Mouse (Mus musculus) A20 (cell line): ENCODE measurements around the gene Ptprr.

Source experiments
- DNase-seq: peaks from one replicate; pipeline ENCODE4 v3.0.0-alpha.2; 2011; ENCODE audit warnings: low read depth, low spot score

The Ptprr gene

DNA sequence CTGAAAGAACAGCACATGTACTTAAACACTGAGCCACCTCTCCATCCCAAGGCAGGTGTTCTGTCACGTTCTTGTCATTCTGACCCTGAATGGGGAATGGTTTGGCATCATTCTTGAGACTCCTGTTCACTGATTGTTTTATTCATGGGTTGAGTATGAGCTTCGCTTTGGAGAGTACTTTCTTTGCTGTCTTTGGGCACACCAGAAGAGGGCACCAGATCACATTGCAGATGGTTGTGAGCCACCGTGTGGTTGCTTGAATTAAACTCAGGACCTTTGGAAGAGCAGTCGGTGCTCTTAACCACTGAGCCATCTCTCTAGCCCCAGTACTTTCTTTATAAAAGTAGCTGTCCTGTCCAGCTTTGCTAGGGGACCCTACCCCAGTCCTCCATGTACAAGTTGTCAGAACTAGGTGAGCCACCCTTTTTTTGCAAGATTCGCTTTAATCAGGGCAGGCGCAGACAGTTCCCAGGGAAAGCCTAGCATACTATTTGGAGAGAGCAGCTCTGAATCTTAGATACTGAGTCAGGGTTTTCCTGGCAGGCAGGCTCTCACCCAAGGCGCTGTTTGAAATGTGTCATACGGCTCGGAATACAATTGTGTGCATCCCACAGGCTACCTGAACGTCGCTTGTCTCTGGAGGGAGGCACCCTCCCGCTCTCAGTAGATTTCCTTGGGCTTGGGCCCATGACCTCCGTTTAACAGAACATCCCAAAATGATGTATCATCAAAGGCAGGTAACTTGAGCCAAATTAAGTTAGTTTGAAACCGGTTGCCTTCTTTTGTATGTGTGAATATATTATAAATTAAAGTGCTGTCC lies 178.8 kb downstream of the Ptprr start:
- no peak for DNase-seq

- peak; percentile 56 for DNase-seq
Observed at GRCm38 (mm10) chr10:116197416-116197939, 179.5 kb downstream of the Ptprr start.

GRCm38 (mm10) chr10:116199035-116199434 lies 181.0 kb downstream of the Ptprr start:
- peak; percentile 48 for DNase-seq

DNA sequence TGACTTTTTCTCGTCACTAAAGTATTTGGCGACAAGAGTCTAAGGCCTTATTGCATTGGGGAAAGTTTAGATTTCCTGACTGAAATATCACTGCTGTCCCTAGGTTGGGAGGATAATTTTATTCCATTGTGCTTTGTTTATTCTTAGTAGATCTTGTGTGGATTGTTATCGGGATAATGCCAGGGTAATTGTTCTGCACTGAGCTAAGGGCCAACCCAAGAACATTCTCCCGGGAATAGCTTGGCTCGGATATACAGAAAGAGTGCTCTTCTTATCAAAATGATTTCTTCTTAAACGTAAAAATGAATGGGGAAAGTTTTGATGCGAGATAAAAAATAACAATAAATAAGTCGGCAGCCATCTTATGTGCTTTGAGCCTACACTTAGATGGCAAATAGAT lies 183.5 kb downstream of the Ptprr start:
- DNase-seq: no peak

DNA sequence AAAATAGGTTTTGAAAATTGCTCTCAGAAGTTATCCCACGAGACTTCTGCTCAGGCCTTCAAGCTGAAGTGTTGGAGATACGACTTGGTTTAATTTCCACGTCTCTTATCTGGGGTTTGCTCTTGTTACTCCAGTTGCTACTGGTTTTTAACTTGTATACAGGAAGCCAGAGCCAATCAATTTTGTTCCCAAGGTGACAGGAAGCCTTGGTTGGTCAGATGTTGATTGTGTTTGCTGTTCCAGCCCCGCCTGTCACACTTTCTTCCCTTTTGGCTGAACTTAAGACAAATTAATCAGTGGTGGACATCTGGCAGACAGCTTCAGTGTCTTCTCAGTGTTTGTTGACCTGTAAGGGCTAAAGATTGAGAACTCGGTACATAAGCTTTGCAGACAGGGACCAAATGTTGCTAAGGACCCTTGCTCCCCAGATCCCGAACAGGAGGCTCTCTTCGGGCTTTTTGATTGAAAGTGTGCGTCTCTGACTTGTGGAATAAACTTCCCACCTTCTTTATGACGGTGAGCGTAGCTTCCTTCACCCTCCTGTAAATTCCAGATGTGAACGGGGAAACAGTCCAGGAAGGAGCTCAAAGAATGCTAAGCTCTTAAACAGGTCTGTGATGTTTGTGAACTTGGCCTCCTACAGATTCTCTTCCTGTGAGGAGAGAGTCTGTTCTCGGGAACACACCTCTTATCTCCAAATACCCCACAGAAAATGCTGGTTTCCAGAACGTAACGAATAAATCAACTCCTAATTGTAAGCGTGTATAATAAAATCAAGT lies 187.8 kb downstream of the Ptprr start:
- DNase-seq: no peak

GRCm38 (mm10) chr10:116206449-116206848 lies 188.4 kb downstream of the Ptprr start:
- DNase-seq: no peak

GRCm38 (mm10) chr10:116207987-116208726 lies 190.1 kb downstream of the Ptprr start:
- DNase-seq: peak; percentile 67

GRCm38 (mm10) chr10:116208727-116209115 lies 190.7 kb downstream of the Ptprr start:
- DNase-seq: no peak

GRCm38 (mm10) chr10:116212127-116212526 lies 194.1 kb downstream of the Ptprr start:
- no peak for DNase-seq

- no peak for DNase-seq
Observed at GRCm38 (mm10) chr10:116220336-116221118, 202.5 kb downstream of the Ptprr start.

- DNase-seq: no peak
Observed at GRCm38 (mm10) chr10:116235299-116235698, 217.3 kb downstream of the Ptprr start.

DNA sequence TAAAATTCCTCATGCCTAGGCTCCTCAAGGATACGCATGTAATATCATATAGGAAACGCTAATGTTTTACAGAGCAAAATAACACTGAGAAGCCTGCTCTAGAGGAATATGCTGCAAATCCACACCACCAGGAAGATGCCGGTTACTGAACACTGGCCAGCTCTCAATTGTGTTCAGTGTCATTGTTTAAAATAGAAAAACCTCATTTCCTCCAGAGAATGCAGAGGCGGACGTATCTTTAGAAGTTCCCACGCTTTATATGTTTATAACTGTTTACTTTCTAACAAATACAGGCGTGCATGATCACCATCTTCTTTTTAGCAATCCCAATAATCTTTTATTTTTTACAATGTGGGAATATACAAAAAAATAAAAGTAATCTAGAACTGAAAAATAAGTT lies 224.2 kb downstream of the Ptprr start:
- DNase-seq: no peak

DNA sequence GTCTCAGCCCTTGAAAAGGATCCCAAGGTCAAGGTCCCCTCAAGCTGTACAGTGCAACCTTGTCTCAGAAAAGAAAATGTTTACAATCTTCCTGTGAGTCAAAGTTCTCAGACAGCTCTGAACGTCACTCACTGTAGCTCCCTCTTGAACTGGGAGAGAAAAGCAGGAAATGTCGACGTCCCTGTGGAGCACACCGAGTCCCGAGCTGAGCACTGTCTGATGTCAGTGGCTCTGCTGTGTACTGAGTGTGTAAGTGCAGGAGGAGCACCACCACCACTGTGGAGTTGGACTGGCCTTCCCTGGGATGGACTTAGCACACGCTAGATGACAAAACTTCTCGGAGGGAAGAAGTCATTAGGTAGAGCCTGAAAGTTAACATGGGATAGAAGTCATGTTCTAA lies 225.4 kb downstream of the Ptprr start:
- no peak for DNase-seq

DNA sequence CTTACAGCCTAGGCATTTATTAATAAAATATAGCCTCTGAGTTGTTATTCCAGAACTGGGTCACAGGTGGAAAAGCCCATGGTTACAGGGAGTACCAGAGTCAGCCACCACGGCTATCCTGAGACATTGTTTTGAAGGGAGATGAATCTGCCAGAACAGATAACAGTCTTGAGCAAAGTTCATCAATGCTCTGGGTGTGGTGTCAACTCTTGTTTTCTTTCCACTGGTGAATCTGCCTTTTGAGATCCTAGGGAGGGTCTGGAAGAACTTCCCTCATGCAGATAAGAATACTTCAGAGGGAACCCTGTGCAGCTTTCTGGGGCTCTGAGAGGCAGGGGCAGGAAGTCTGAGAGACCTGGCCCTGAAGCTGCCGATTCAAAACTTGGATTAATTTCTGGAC lies 227.6 kb downstream of the Ptprr start:
- no peak for DNase-seq

GRCm38 (mm10) chr10:116252668-116253067 lies 234.7 kb downstream of the Ptprr start:
- DNase-seq: no peak

GRCm38 (mm10) chr10:116253972-116254371 lies 236.0 kb downstream of the Ptprr start:
- no peak for DNase-seq

DNA sequence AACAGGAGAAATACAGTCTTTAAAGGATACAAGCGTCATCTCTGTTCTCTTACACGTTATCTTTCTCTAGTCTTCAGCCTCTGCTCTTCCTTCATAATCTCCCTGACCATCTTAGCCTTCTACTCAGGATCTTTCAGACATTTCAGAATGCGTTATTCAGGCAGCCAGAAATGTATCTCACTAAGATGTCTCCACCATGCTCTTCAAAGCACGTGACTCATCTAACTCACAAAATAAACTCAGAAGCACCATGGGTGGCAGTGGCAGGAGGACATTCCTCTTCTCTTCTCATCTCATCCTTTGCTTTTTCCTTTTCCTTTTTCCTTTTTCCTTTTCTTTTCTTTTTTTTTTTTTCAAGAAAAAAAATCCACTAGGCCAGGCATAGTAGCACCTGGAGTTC lies 241.3 kb downstream of the Ptprr start:
- no peak for DNase-seq

DNA sequence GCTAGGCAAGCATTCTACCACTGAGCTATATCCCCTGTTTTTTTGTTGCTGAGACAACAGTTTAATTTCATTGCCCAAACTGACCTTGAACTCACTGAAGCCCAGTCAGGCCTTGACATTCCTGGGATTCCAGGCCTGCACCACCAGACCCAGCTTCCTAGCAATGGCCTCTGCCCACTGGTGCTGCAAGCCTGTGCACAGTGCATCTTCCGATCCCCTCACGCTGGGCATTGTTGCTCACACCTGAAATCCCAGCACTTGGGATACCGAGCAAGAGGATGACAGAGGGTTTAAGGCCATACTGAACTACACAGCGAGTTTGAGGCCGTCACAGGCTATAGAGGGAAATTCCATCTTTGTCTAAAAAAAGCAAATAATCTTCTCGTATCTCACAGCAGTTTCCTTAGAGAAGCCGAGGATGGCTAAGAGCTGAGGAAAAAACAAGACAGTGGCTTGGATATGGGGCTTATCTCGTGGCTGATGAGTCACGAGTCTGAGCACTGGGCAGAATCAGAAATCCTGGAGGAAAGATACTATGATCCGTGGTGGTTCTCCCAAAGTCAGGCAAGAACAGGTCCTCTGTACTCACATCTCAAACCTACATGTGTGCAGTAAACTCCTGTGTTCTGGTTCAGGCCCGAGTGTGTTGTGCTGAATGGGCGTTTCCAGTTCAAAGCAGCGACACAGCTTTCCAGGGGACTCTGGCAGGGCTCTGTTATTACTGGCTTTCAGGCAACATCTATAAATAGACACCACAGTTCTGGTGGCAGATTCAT lies 242.8 kb downstream of the Ptprr start:
- no peak for DNase-seq

DNA sequence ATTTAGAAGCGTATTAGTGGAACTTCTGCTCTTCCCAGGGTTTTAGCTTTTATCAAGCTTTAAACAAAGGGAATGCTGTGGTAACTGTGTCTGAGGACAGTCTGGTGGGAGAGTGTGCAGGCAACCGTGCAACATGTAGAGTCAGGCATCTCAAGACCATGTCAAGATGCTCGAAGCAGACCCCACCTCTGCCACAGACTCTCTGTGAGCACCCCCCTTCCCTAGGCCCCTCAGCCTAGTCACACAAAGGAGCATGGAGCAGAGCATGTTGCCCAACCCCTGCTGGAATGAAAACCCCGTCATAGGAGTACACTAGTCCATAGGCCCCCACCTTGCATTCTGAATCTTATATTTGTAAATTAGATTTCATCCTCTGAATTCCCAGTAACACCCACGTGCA lies 243.5 kb downstream of the Ptprr start:
- no peak for DNase-seq

- DNase-seq: no peak
Observed at GRCm38 (mm10) chr10:116264521-116264920, 246.5 kb downstream of the Ptprr start.
